Mouse (Mus musculus) gastrocnemius, adult 2 months (tissue): ENCODE data around the gene Cmklr1. TPM values are rescaled to one million over a fixed set of nuclear protein-coding genes. Genes with fewer than 3 reads are reported as not detected.
"Not testable (repeated sequence)": the region's sequence is repeated elsewhere in the genome, so short reads cannot be mapped to it uniquely, and the experiment has no call there.

Experiments used
- DNase-seq: peaks from one replicate; pipeline ENCODE4 v3.0.0; 2022
- H3K27ac ChIP-seq: fragments of 200-600 bp; 2 replicates; pipeline ENCODE4 v1.8.1; 2022; ENCODE audit warnings: mild to moderate bottlenecking
- H3K4me3 ChIP-seq: fragments of 200-600 bp; 2 replicates; pipeline ENCODE4 v1.8.1; 2022; ENCODE audit warnings: mild to moderate bottlenecking, moderate library complexity
- CTCF ChIP-seq: fragments of 200-600 bp; IDR thresholded peaks from 2 replicates; pipeline ENCODE4 v1.8.1; 2022; ENCODE audit warnings: antibody characterized with exemption, mild to moderate bottlenecking, moderate library complexity
- intact Hi-C: fragments of 180-260 bp; cut with DNase I; formaldehyde crosslinking; loops from one replicate; pipeline ENCODE4 v1.15.1; 2025
- total RNA-seq, 2 experiments: library from RNA; stranded (reverse); gene quantifications; 2 replicates each; pipeline ENCODE4 v1.2.3; 2021

Cmklr1 gene
- total RNA-seq, 2 experiments from 2014 or later, result 10.8 to 17.1 TPM

GRCm38 (mm10) chr5:113590010-113590640 lies 60.1 kb downstream of the Cmklr1 start:
- Histone ChIP-seq H3K27ac (no peak overlapping the region), H3K4me3 (no peak overlapping the region)
- DNase-seq, result no peak
- intact Hi-C loops, result no loop called here
- TF ChIP-seq CTCF, result no peak

DNA sequence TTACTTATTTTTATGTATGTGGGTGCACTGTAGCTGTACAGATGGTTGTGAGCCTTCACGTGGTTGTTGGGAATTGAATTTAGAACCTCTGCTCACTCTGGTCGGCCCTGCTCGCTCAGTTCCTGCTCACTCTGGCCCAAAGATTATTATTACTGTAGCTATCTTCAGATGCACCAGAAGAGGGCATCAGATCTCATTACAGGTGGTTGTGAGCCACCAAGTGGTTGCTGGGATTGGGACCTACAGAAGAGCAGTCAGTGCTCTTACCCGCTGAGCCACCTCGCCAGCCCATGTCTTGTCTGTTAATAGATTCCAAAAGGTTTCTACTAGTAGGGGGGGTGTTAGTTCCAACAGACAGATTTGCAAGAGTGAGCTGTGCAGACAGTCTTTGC lies 63.8 kb downstream of the Cmklr1 start:
- H3K4me3 ChIP-seq, H3K27ac ChIP-seq: not testable (repeated sequence)
- peak; percentile 6 for DNase-seq
- intact Hi-C loops, result loop anchor here (2.0 kb wide), 1 partner anchor 138 kb away; the partner anchor contains the start of gene 1700069L16Rik
- TF ChIP-seq CTCF, result peak; percentile 39; the same call in 1 of the 2 replicates

DNA sequence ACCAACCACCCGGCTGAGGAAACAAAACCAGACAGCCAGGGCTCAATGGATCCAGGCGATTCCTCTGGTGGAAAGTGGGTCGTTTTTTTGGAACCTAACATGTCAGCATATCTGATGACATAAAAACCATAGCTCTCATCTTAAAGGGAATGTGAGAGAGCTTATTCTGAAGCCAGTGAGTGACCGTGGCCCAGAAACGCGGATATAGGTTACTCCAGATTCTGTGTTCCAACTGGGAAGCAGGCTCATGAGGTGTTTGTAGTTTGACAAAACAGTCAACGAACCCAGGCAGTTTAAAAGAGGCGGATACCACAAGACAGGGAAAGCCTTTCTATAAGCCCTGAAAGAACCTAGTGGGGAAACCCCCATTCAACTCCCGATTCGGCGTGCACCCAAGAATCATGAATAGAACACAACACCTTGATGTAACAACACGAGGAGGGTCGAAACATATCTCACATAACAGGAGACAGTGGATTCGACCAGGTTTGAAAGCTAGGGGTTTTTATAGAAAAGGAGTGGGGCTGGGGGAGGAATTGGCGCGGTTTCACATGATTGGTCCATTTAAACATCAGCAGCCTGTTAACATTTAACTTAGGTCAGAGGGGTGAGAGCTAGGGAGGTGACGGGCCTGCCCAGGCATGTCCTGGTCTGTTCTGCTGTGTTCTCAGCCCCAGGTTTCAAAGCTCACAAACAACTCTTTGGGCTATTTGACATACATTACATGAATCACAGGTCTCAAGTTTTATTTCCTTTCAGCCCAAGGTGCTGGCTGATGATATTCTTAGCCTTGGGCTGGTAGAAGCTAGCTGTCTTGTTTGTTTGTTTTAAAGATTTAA lies 64.4 kb downstream of the Cmklr1 start:
- H3K27ac ChIP-seq, DNase-seq, H3K4me3 ChIP-seq: not testable (repeated sequence)
- intact Hi-C loops, result loop anchor here (2.0 kb wide), 1 partner anchor 139 kb away; the partner anchor contains the start of gene 1700069L16Rik

DNA sequence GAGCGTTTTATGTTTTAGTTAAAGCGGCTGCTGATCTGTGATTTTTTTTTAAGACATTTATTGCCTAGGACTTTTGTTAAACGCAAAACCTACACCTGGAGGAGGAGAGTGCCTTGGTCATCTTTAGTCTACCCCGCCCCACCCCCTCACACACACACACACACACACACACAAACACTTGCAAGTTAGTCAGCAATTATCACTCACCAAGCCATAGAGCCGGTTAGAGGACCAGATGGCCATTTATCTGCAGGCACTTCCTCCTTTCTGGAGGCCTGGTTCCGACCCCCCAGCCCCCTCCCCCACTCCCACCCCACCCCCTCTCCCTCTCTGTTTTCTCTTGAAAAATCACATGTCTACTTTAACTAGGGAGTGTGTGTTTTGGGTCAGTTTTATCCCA lies 65.8 kb downstream of the Cmklr1 start:
- intact Hi-C loops, result no loop called here
- Histone ChIP-seq H3K4me3 (no peak overlapping the region), H3K27ac (no peak overlapping the region)
- no peak for DNase-seq
- no peak for TF ChIP-seq CTCF

- no peak for DNase-seq
- Histone ChIP-seq H3K27ac (no peak overlapping the region), H3K4me3 (no peak overlapping the region)
- intact Hi-C loops, result no loop called here
- TF ChIP-seq CTCF, result no peak
Observed at GRCm38 (mm10) chr5:113583424-113584162, 66.6 kb downstream of the Cmklr1 start.

- no peak overlapping the region for H3K27ac ChIP-seq
- no peak overlapping the region for H3K4me3 ChIP-seq
- intact Hi-C loops, result no loop called here
- no peak for TF ChIP-seq CTCF
- DNase-seq, result no peak
Observed at GRCm38 (mm10) chr5:113580801-113581200, 69.4 kb downstream of the Cmklr1 start.

DNA sequence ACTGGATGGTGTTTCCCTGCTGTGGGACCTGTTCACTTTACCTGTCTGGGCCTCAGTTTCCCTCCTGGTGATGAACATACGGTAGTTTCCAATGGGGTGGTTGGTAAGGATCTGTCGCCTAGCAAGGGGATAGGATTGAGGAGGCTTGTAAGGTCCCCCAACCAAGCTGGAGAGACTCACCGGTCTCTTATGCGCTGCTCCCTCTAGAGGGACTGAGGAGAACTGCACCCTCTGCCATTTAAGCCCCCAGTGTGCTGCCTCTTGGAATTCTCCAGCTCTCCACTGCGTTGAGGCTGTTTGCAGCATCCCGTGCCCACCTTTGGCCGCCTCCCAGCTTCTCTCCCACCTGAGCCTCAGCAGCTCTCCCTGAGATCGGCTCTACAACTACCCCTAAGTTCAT lies 70.0 kb downstream of the Cmklr1 start:
- DNase-seq, result no peak
- Histone ChIP-seq H3K27ac (no peak overlapping the region), H3K4me3 (no peak overlapping the region)
- TF ChIP-seq CTCF, result peak; percentile 54
- intact Hi-C loops, result no loop called here

- TF ChIP-seq CTCF, result no peak
- no peak overlapping the region for H3K4me3 ChIP-seq
- intact Hi-C loops, result loop anchor here (10.0 kb wide), 1 partner anchor 204 kb away; no protein-coding TSS in a partner anchor
- H3K27ac ChIP-seq, result no peak overlapping the region
- DNase-seq, result no peak
Observed at GRCm38 (mm10) chr5:113579128-113579527, 71.1 kb downstream of the Cmklr1 start.

DNA sequence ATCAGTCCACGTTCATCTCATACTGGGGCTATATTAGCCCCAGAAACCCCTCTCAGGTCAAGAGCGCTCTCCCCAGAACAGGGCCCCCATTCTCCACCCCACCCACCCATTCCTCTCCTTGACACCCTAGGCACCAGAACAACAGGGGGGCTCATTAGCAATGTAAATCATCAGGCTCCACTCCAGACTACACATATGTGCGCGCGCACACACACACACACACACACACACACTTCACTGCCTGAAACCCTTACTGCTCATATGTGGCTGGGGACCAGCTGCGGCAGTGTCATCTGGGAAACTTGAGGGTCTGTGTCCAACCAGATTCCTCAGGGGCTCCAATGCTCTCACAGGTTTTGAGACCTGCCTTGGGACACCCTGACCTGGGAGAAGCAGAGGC lies 71.8 kb downstream of the Cmklr1 start:
- Histone ChIP-seq H3K27ac (no peak overlapping the region), H3K4me3 (no peak overlapping the region)
- no peak for TF ChIP-seq CTCF
- intact Hi-C loops, result loop anchor here (10.0 kb wide), 1 partner anchor 204 kb away; no protein-coding TSS in a partner anchor
- no peak for DNase-seq

DNA sequence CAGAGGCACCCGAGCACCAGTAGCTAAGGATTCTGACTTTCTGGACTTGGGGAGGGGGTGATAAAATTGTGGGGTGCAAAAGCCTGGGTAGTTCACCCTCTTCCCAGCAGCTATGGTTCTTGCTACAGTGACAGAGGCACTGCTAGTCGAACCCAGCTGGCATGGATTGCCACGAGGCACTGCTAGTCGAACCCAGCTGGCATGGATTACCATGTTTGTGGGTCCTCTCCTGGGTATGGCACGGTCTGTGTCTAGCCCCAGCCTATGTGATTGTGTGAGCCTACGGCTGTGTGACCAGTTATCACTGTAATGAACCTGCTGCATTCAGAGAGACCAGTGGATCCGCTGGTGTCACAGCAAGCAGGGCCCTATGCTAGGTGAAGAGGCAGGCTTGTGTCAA lies 72.7 kb downstream of the Cmklr1 start:
- 0 out of 2 replicates have a peak overlapping the region, but pooled peaks have one; percentile 24 for H3K4me3 ChIP-seq
- no peak for DNase-seq
- no peak for TF ChIP-seq CTCF
- intact Hi-C loops, result loop anchor here (10.0 kb wide), 1 partner anchor 203 kb away; no protein-coding TSS in a partner anchor
- H3K27ac ChIP-seq, result no peak overlapping the region

GRCm38 (mm10) chr5:113570056-113570717 lies 80.0 kb downstream of the Cmklr1 start:
- intact Hi-C loops, result loop anchor here (10.0 kb wide), 1 partner anchor 195 kb away; no protein-coding TSS in a partner anchor
- H3K27ac ChIP-seq, result no peak overlapping the region
- no peak for TF ChIP-seq CTCF
- no peak for DNase-seq
- H3K4me3 ChIP-seq, result no peak overlapping the region

- DNase-seq, result no peak
- no peak for TF ChIP-seq CTCF
- intact Hi-C loops, result no loop called here
- Histone ChIP-seq H3K27ac (no peak overlapping the region), H3K4me3 (no peak overlapping the region)
Observed at GRCm38 (mm10) chr5:113565858-113566257, 84.4 kb downstream of the Cmklr1 start.
